Mouse (Mus musculus) liver, postnatal 0 days (tissue): ENCODE results near the gene Slc25a36.

Experiments
- CTCF ChIP-seq: sonication (generic); IDR thresholded peaks from 2 replicates; pipeline ENCODE4 v1.5.1; 2016; ENCODE audit warnings: antibody characterized with exemption, low read depth
- EP300 ChIP-seq: IDR thresholded peaks from 2 replicates; pipeline ENCODE4 v1.6.1; 2016; ENCODE audit warnings: antibody characterized with exemption, low read depth, mild to moderate bottlenecking

DNA sequence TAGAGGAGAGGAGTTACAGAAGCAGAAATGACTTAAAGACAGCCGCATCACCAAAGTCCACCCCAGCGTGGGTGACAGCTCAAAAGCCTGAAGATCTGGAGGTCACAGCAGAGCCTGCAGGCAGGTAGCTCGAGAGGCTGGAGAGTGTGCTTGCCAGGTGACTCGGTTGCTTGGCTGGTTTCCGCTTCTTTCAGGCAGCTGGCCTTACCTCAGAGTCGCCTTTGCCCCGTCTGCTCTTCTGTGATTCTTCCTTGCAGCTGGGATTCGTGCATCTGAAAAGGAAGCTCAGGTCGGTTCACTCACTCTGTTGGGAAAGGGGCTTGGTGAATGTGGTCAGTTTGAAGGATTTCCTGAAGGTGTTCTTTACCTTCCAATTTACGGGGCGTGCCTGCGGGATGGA is 83.6 kb downstream of the Slc25a36 start:
- TF ChIP-seq CTCF: no peak
- TF ChIP-seq EP300: no peak
